Mouse (Mus musculus) kidney, postnatal 10 days (tissue): ENCODE results near the gene Itln1.

Experiments used
- DNase-seq: peaks from one replicate; pipeline ENCODE4 v3.0.0; 2021; ENCODE audit warnings: mixed read lengths

The Itln1 gene

DNA sequence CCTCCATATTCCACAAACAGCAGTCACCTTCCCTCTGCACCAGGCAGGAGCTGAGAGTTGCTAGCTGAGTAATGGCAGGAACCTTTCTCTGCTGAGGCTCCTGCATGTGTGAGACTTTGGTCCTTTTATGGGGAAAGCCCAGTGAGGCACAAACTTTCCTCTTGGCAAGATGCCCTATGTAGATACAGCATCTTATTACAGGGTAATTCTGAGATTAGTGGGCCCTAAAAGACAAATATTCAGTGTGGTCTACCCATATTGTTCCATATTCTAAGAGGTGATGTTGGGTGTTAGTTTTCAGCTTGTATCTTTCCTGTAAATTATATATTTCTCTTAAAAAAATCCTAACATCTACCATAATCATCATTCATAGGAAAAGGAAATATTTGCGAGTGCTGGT lies at the start of gene Itln1:
Gene Itln1, minus strand, starts transcription at position 101 of the 400 bp plus-strand sequence.
- no peak for DNase-seq

DNA sequence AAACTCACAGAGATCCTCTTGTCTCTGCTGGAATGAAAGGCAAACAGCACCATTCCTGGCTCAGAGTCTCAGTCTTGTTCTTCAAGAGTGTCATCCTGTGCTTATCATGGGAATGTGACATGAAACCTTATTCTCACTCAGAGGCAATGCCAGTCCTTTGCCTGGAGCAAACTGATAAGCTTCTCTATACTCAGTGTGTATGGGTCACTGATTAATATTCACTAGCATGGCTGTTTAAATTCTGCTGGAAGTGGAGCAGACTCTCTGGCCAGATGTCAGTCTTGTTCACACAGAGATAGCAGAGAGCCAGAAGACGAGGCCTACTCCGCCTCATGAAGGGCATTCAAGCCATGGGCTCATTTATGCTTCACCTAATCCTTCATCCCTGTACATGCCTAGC lies 49.5 kb upstream of the Itln1 start:
- no peak for DNase-seq

DNA sequence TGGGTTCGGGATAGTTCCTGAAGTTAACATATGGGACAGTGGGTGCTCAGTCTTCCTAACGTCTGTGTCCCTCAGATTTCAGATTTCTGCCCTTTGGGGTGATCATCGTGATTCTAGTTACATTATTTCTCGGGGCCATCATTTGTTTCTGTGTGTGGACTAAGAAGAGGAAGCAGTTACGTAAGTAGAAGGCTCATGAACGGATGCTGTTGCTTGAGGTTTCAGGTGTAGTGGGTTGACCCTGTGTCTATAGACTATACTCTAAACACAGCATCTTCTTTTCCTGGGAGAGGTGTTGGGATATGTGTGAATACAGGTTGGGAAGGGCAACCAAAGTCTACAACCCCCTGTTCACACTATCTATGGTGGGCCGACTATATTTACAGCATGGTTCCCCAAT lies 42.1 kb upstream of the Itln1 start:
- no peak for DNase-seq

DNA sequence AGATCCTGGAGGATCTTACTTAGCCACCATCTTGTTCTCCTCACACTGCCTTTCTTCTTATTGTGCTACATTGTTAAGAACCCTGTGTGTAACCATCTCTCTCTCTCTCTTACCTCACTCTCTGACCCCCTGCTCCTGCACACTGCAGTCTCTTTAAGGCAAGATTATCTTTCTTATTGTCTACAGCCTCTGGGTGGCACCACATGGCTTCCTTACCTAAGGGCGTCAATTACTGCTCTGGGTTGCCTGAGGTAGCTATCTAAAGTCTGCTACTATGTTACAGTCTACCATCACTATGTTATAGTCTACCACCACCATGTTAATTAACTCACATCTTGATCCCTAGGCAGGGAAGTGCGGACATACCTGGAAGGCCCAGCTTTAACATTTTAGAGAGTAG lies 33.3 kb upstream of the Itln1 start:
- no peak for DNase-seq

- DNase-seq = peak; percentile 67
Observed at GRCm38 (mm10) chr1:171566777-171567176, 31.7 kb upstream of the Itln1 start.

GRCm38 (mm10) chr1:171565888-171566287 lies 30.8 kb upstream of the Itln1 start:
- no peak for DNase-seq

DNA sequence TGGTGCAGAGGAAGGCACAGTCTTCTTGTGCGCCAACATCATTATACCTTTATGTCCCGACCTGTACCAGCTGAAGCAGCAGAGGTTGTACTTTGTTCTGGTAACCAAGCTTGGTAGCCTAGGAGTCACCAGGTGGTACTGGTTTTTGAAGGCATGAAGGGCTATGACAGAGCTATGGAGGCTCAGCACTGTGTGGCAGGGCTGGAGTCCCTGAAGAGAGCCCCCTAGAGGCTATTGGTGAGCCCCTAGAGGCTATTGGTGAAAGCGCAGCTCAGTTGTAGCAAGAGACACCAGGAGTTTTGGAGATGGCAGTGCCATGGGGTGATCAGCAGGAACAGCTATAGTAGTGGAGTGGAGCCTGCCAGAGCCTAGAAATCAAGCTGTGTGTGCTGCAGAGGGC lies 29.2 kb upstream of the Itln1 start:
- peak; percentile 28 for DNase-seq

GRCm38 (mm10) chr1:171563042-171563441 lies 27.9 kb upstream of the Itln1 start:
- DNase-seq = no peak

- DNase-seq = peak; percentile 9
Observed at GRCm38 (mm10) chr1:171561639-171562225, 26.6 kb upstream of the Itln1 start.

GRCm38 (mm10) chr1:171561200-171561599 lies 26.1 kb upstream of the Itln1 start:
- DNase-seq = no peak

DNA sequence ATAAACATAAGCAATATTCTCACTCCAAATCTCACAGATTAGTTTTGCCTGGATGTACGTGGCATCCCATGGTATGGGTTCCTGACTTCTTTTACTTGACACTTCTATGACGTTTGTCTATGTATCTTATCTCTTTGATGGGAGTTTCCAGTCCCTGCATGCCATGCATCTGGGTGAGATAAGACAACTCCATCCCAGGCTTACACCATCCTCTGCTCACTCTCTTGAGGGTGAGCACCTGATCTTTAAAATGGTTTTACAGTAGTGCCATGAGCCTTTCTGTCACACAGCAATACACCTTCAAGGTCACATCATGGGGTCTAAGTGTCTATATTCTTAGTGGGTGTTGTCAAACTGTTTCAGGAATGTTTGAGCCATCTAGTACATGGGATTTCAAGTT lies 25.2 kb upstream of the Itln1 start:
- DNase-seq = no peak

DNA sequence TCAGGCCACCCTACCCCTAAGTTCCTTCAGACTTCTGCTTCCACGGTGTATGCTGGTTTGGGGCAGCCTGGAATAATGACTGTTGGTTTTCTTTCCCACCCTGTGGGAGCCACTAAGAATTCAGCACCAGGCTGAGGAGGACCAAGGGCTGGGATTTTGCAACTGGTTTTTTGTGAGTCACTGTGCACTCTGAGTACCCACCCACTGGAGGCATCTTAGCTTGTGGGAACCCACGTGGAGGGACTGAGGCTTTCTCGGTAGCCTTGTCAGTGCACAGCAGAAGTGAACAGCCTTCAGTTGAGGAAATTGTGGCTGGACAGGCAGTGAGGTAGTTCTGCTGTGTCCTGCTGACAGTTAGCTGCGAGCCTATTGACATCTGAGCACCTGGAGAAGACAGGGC lies 23.8 kb upstream of the Itln1 start, which contains the start of gene Cd244a:
Gene Cd244a, plus strand, starts transcription at position 296 of the 400 bp plus-strand sequence.
- no peak for DNase-seq

- no peak for DNase-seq
Observed at GRCm38 (mm10) chr1:171558407-171558806, 23.3 kb upstream of the Itln1 start.

DNA sequence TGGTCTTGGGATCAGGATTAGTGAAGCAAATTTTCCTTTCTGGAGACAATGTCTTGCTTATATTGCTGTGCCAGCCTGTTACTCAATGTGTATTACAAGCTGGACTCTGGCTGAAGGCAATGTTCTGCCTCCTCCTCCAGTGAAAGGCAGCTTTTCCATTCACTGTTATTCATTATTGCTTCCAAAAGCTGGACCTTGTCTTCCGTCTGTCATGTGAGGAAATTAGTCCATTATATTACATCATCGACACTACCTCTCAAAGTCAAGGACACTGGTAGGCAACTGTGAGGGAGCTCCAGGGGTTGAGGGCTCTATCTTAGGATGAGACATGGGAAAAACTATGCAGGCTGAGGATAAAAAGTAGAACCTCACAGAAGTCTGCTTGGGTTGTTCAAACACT lies 21.3 kb upstream of the Itln1 start:
- DNase-seq = no peak

DNA sequence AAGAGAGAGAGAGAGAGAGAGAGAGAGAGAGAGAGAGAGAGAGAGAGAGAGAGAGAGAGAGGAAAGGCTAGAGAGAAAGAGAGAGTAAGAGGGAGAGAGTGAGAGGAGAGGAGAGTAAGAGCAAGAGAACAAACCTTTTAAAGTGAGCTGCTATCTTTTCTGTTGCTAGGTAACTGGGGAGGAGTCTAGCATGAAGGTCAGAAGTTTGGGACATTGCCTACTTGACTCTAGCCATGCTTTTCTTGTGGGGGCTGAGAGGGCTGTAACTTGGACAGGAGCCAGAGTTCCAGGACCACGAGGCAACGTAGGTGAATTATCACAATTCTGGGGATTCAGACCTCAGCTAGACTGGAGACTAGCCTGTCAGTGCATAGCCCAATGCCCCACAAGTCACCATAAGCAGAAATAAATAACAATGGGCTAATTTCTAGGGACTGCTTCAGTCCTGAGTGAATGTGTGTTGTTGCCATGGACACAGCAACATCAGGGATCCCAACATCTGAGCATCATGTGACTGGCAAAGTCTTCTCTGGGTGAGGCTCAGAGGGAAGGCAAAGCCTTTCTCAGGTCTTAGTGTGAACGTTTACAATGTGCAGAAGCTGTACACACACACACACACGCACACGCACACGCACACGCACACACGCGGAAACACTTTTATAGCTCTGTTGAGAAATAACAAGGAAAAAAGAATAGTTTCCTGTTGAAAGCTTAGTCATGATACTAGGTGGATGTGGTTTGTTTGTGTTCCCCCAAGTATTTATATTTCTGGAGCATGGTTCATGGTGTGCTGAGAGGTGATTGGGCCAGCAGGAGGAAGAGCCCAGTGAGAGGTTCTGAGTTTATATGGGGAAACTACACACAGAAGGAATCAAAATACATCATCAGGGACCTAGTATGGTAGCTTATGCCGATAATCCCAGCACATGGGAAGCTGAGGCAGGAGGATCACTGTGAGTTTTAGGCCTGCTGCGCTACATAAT lies 18.6 kb upstream of the Itln1 start:
- DNase-seq = no peak

- no peak for DNase-seq
Observed at GRCm38 (mm10) chr1:171552230-171552629, 17.1 kb upstream of the Itln1 start.

GRCm38 (mm10) chr1:171551326-171551725 lies 16.2 kb upstream of the Itln1 start:
- no peak for DNase-seq

- no peak for DNase-seq
Observed at GRCm38 (mm10) chr1:171540694-171541093, 5.6 kb upstream of the Itln1 start.

DNA sequence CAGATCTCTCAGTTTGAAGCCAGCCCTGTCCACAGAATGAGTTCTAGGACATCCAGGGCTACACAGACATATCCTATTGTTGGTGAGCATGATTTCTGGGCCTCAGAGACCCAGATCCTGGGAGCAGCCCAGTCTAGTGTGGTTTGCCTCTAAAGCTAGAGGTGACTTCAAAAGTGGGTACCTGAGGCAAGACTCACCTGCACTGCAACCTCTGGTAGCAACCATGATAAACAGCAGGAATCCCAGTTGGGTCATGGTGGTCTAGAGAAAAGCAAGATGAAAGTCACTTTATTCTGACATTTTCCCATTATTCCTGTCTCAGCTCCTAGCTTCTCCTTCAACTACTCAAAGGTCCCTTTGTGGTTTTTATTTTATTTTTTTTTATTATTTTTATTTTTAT lies 537 bp downstream of the Itln1 start:
- DNase-seq = no peak

DNA sequence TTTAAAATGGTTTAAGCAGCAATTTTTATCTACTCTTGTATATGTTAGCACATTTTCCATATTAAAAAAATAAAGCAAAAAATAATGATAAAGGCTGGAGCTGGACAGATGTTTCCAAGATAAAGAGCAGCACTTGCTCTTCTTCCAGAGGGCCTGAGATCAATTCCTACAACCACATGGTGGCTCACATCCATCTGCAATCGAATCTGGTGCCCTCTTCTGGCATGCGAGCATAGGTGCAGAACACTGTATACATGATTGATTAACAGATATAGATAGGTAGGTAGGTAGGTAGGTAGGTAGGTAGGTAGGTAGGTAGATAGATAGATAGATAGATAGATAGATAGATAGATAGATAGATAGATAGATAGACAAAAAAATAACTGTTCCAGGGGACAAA lies 2.3 kb downstream of the Itln1 start:
- no peak for DNase-seq

DNA sequence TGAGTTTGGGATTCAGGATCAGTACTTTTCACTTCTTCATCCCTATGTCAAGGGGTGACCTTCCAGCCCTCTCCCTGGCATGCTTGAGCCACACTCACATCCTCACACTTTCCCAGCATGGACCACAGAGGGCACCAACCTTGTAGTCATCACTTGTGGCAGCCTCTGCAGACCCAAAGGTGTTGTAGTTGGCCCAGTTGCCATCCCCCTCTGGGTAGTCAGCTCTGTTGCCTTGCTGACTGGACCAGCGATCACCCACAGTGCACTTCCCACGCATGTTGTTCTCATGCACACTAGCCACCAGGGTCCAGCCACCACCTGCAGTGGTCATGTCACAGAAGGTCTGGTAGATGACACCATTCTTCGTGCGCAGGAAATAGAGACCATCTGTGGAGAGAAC lies 3.7 kb downstream of the Itln1 start:
- DNase-seq = no peak

DNA sequence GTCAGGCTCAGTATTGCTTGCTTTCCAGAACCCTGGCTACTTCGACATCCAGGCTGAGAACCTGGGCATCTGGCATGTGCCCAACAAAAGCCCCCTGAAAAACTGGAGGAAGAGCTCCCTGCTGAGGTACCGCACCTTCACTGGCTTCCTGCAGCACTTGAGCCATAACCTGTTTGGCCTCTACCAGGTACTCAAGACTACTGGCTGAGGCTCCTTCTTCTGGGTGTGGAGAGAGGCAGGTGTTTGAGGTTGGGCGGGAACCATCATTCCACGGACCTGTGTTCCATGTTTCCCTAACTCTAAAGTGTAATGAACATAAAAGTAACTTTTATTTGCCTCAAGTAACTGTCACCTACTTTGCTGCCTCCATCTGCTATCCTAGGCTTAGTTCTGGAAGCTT lies 19.5 kb downstream of the Itln1 start:
- no peak for DNase-seq

DNA sequence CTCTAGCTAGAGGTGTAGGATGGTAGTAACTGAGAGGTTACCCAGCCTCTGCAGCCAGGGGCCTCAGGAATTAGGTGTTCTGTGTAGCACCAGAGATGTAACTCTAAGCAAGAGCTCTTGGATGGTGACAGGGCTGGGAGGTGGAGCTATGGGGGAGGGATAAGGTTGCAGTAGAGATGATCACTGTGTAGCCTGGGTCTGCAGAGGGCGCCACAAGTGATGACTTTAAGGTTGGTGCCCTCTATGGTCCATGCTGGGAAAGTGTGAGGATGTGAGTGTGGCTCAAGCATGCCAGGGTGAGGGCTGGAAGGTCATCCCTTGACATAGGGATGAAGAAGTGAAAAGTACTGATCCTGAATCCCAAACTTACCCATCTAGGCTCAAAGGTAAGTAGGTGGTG lies 20.1 kb downstream of the Itln1 start:
- DNase-seq = no peak

DNA sequence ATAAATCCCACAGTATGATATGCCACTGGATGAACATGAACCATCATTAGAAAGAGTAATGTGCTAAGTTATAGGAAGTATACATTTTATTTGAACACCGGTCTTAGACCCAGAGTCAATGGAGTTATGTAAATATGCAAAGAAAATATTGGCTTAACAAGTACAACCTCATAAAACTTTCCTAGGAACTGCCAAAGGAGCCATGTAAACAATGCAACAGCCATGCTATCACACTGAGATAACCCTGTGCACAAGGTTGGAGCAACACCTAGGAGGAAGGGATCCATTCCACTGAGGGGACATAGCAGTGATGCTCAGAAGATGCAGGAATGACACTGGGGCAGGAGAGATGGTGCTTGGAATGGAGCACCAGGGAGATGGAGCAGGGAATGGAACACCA lies 21.3 kb downstream of the Itln1 start:
- no peak for DNase-seq
